Mouse (Mus musculus): ENCODE measurements around the gene Vim.

DNA sequence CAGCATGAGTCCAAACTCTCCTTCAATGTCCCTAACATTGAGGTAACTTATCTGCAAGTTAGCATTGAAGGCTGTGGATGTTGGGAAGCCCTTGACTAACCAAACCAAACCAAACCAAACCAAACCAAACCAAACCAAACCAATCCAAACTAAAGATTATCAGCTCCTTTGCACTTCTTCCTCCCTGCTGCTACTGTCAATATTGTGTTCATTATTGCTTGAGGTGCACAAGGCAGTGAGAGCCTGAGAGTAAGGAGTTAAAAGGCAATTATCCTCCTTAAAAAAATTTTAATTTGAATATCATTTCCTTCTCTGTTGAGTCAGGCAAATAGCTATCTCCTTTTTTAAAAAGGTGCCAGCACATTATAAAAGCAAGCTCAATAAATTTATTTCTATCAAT is 29.4 kb downstream of the Vim start:
- TF ChIP-seq CTCF (IDR thresholded peaks at IDR 0.05) (no peak), EP300 (IDR thresholded peaks at IDR 0.05; ENCODE audit: insufficient read depth, low read depth, low read length) (no peak)

Measured in heart, adult 2 months (tissue).